Mouse (Mus musculus): ENCODE measurements around the gene Robo1. TPM values are rescaled to one million over a fixed set of nuclear protein-coding genes. Genes with fewer than 3 reads are reported as not detected.

Robo1 gene
- polyA plus RNA-seq, 1 experiment from 2014 or later = 18.2 TPM

GRCm38 (mm10) chr16:72791181-72791705 is 483.1 kb downstream of the Robo1 start:
- WGBS = 55% methylated on average over 9 of the region's 9 CpGs
- Histone ChIP-seq H3K4me3 (replicated peaks) (no peak overlapping the region), H3K36me3 (no peaks in the 10 kb centered on the region), H3K4me2 (replicated peaks) (no peak overlapping the region), H3K9me3 (no peaks in the 10 kb centered on the region), H3K27me3 (replicated peaks) (no peaks in the 10 kb centered on the region), H3K27ac (no peak overlapping the region), H3K9ac (no peak overlapping the region), H3K4me1 (replicated peaks) (peaks cover 5% of the 10 kb centered on the region; the same call in 1 of the 2 replicates)
- no peak for ATAC-seq

DNA sequence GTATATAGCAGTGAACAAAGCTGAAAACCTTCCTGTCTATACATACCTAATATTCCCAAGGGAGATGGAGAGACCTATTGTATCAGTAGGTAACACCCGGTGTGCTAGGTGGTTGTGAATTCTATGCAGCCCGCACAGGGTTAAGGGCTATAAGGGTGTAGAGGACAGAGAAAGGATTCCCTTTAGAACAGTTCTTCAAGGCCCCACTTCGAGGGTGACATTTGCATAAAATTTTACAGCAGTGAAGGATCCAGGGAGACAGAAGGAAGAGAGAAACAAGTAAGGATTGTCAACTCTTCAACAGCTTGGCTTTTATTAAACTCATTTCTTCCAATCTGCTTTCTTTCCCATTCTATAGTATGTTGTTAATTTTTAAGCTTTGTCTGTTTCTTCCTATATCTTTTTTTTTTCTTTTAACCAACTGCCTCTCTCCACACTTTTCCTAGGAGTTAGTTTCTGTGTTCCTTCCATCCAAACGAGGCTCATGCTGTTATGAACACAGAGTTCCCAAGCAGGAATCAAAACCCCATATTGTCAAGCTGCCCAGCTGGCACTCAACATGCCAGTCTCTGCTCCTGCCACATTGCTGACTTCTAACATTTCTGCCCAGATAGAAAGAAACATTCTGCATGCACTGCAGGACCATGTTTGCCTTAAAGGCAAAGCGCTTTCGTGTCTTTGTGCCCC is 486.7 kb downstream of the Robo1 start:
- Histone ChIP-seq H3K9me3 (no peaks in the 10 kb centered on the region), H3K4me2 (replicated peaks) (no peak overlapping the region), H3K4me1 (replicated peaks) (peaks cover 5% of the 10 kb centered on the region; the same call in 1 of the 2 replicates), H3K9ac (no peak overlapping the region), H3K27ac (no peak overlapping the region), H3K36me3 (no peaks in the 10 kb centered on the region), H3K27me3 (replicated peaks) (no peaks in the 10 kb centered on the region), H3K4me3 (replicated peaks) (no peak overlapping the region)
- ATAC-seq = no peak
- 56% methylated on average over 6 of the region's 6 CpGs for WGBS

- no peak for ATAC-seq
- no peak overlapping the region for H3K9ac ChIP-seq
- H3K27me3 ChIP-seq (replicated peaks) = no peaks in the 10 kb centered on the region
Measured at GRCm38 (mm10) chr16:72795379-72795712, 487.2 kb downstream of the Robo1 start.

DNA sequence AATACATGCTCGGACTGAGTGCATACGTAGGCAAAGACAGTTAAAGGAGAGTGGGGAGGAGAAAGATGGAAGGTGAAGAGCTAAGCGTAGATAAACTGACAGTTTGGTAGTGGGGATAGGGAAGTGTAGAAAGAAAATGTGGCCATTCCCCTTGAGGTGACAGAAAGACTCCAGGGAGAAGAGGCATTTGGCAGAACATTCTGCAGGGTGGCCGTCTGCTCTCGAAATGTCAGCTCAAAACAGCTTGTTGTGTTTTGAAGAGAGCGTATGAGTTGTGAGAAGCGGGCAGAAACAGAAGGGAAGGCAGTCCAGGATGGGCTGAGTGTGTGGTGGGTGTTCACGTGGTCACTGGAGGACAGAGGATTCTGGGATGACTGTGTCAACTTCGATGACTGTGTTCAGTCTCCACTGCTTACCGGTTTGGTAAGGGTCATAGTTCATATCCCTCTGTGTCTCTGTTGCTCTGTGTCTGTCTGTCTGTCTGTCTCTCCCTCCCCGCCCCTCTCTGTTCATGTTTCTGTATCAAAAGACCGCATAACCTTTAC is 490.4 kb downstream of the Robo1 start:
- WGBS = 87% methylated on average over 12 of the region's 12 CpGs
- Histone ChIP-seq H3K4me3 (replicated peaks) (no peak overlapping the region), H3K9me3 (no peaks in the 10 kb centered on the region), H3K36me3 (no peaks in the 10 kb centered on the region), H3K27me3 (replicated peaks) (no peaks in the 10 kb centered on the region), H3K9ac (no peak overlapping the region), H3K4me2 (replicated peaks) (no peak overlapping the region), H3K27ac (no peak overlapping the region), H3K4me1 (replicated peaks) (peaks cover 5% of the 10 kb centered on the region; the same call in 1 of the 2 replicates)
- ATAC-seq = no peak

More at GRCm38 (mm10) chr16:72795379-72795712, 487.2 kb downstream of the Robo1 start:
- Histone ChIP-seq H3K36me3 (no peaks in the 10 kb centered on the region), H3K27ac (no peak overlapping the region), H3K4me3 (replicated peaks) (no peak overlapping the region), H3K4me2 (replicated peaks) (no peak overlapping the region), H3K9me3 (no peaks in the 10 kb centered on the region), H3K4me1 (replicated peaks) (peaks cover 5% of the 10 kb centered on the region; the same call in 1 of the 2 replicates)
- WGBS = 49% methylated on average over 1 of the region's 1 CpGs

- Histone ChIP-seq H3K9me3 (no peaks in the 10 kb centered on the region), H3K4me3 (replicated peaks) (no peak overlapping the region), H3K27me3 (replicated peaks) (no peaks in the 10 kb centered on the region), H3K36me3 (no peaks in the 10 kb centered on the region), H3K4me1 (replicated peaks) (peaks cover 3% of the 10 kb centered on the region; the same call in 1 of the 2 replicates), H3K4me2 (replicated peaks) (no peak overlapping the region), H3K9ac (no peak overlapping the region), H3K27ac (no peak overlapping the region)
- 76% methylated on average over 15 of the region's 15 CpGs for WGBS
- no peak for ATAC-seq
Measured at GRCm38 (mm10) chr16:72800121-72800749, 492.1 kb downstream of the Robo1 start.

- Histone ChIP-seq H3K4me2 (replicated peaks) (no peak overlapping the region), H3K36me3 (no peaks in the 10 kb centered on the region), H3K4me1 (replicated peaks) (peaks cover under 1% of the 10 kb centered on the region; the same call in 1 of the 2 replicates), H3K9me3 (no peaks in the 10 kb centered on the region), H3K27me3 (replicated peaks) (no peaks in the 10 kb centered on the region), H3K4me3 (replicated peaks) (no peak overlapping the region), H3K27ac (no peak overlapping the region), H3K9ac (no peak overlapping the region)
- ATAC-seq = no peak
- WGBS = 89% methylated on average over 6 of the region's 6 CpGs
Measured at GRCm38 (mm10) chr16:72800788-72801187, 492.7 kb downstream of the Robo1 start.

DNA sequence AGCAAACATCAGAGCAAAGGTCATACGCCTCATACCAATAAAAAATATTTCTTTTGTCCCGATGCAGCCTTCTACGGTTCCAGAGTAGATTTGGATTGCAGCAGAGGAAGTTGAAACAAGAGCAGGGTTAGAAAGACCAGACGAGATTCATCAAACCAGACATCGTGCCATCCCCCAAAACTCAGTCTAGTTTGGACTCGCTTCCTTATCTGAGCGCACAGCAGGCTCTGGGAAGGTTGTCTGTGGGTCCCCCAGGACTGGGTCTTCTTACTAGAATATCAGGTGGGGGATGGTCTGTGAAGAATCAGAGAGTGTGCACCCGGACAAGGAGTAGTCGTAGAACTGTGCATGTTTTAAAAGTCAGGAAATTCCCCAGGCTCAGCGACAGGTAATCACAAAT is 500.2 kb downstream of the Robo1 start:
- no peaks in the 10 kb centered on the region for H3K36me3 ChIP-seq
- H3K4me2 ChIP-seq (replicated peaks) = peak overlapping the region; percentile 45
- H3K27ac ChIP-seq = no peak overlapping the region
- no peaks in the 10 kb centered on the region for H3K9me3 ChIP-seq
- peaks cover 2% of the 10 kb centered on the region; the same call in 1 of the 2 replicates for H3K4me1 ChIP-seq (replicated peaks)
- H3K27me3 ChIP-seq (replicated peaks) = no peaks in the 10 kb centered on the region
- ATAC-seq = peak; percentile 28; the same call in 1 of the 2 replicates
- H3K9ac ChIP-seq = no peak overlapping the region
- WGBS = 23% methylated on average over 10 of the region's 10 CpGs
- H3K4me3 ChIP-seq (replicated peaks) = no peak overlapping the region

- Histone ChIP-seq H3K4me3 (replicated peaks) (no peak overlapping the region), H3K4me2 (replicated peaks) (no peak overlapping the region), H3K4me1 (replicated peaks) (peaks cover 2% of the 10 kb centered on the region; the same call in 1 of the 2 replicates), H3K27ac (no peak overlapping the region), H3K9me3 (no peaks in the 10 kb centered on the region), H3K27me3 (replicated peaks) (no peaks in the 10 kb centered on the region), H3K9ac (no peak overlapping the region), H3K36me3 (no peaks in the 10 kb centered on the region)
- ATAC-seq = no peak
- 61% methylated on average over 3 of the region's 3 CpGs for WGBS
Measured at GRCm38 (mm10) chr16:72810942-72811341, 502.8 kb downstream of the Robo1 start.

DNA sequence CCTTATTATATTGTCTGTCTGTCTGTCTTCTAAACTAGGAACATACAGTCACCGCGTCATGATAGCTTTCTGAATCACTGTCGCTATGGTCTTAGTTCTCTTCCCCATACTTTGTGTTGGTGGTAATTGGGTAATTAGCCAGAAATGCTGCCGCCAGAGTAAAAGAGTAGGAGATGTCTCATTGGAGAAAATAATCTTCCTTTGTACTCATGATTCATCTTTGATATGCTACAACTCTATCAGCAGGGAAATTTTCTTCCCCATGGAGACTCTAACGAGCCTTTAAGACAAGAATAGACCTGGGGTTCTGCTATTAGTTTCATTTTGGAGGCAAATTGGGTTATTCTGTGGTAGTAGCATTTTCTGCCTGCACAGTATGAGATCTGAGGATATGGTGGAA is 503.4 kb downstream of the Robo1 start:
- Histone ChIP-seq H3K36me3 (no peaks in the 10 kb centered on the region), H3K27me3 (replicated peaks) (no peaks in the 10 kb centered on the region), H3K4me1 (replicated peaks) (peaks cover 2% of the 10 kb centered on the region; the same call in 1 of the 2 replicates), H3K9me3 (no peaks in the 10 kb centered on the region), H3K4me3 (replicated peaks) (no peak overlapping the region), H3K27ac (no peak overlapping the region), H3K9ac (no peak overlapping the region), H3K4me2 (replicated peaks) (no peak overlapping the region)
- WGBS = 88% methylated on average over 5 of the region's 5 CpGs
- ATAC-seq = no peak

DNA sequence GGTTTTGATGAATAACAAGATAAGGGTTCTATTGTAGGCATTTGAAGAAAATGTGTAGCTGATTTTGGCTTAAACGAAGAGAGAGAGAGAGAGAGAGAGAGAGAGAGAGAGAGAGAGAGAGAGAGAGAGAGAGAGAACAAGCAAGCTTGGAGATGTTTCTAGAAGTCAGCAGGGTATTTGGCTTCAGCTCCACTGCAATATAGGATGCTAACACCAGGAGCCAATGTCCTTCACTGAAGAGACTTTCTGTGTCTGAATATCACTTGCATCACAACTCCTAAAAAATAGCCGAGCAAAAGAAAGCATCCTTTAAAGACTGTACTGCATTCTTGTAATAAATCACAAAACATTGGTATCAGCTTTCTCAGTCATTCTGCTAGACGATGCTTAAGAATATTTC is 503.8 kb downstream of the Robo1 start:
- no peaks in the 10 kb centered on the region for H3K27me3 ChIP-seq (replicated peaks)
- no peak overlapping the region for H3K9ac ChIP-seq
- H3K27ac ChIP-seq = no peak overlapping the region
- H3K4me1 ChIP-seq (replicated peaks) = peaks cover 2% of the 10 kb centered on the region; the same call in 1 of the 2 replicates
- ATAC-seq = no peak
- no peak overlapping the region for H3K4me2 ChIP-seq (replicated peaks)
- no peaks in the 10 kb centered on the region for H3K36me3 ChIP-seq
- H3K4me3 ChIP-seq (replicated peaks) = no peak overlapping the region
- no peaks in the 10 kb centered on the region for H3K9me3 ChIP-seq
- 66% methylated on average over 3 of the region's 3 CpGs for WGBS

- H3K4me1 ChIP-seq (replicated peaks) = no peaks in the 10 kb centered on the region
- 48% methylated on average over 8 of the region's 8 CpGs for WGBS
- H3K27me3 ChIP-seq (replicated peaks) = no peaks in the 10 kb centered on the region
- no peak for ATAC-seq
- H3K9me3 ChIP-seq = no peaks in the 10 kb centered on the region
- H3K9ac ChIP-seq = no peak overlapping the region
- H3K4me2 ChIP-seq (replicated peaks) = no peak overlapping the region
- H3K27ac ChIP-seq = no peak overlapping the region
- H3K36me3 ChIP-seq = no peaks in the 10 kb centered on the region
- no peak overlapping the region for H3K4me3 ChIP-seq (replicated peaks)
Measured at GRCm38 (mm10) chr16:72828381-72828780, 520.3 kb downstream of the Robo1 start.

DNA sequence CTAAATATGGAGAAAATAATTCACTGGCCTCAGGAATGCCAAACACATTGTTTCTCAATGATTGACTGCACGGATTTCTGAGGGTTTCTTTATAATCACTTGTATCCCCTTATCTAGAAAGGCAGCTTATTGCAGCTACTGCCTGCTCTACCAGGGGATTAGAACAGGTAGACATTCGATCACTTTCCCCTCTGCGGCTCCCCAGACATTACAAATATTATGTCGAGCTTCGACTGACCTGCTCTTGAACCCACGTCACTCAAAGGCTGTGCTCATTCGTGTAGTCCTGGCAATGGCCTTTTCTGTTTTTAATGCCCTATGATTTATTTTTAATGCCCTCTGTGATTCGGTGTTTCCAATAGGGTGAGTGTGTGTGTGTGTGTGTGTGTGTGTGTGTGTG is 521.4 kb downstream of the Robo1 start:
- Histone ChIP-seq H3K4me3 (replicated peaks) (no peak overlapping the region), H3K9ac (no peak overlapping the region), H3K27me3 (replicated peaks) (no peaks in the 10 kb centered on the region), H3K4me1 (replicated peaks) (no peaks in the 10 kb centered on the region), H3K36me3 (no peaks in the 10 kb centered on the region), H3K4me2 (replicated peaks) (no peak overlapping the region), H3K27ac (no peak overlapping the region), H3K9me3 (no peaks in the 10 kb centered on the region)
- WGBS = 38% methylated on average over 8 of the region's 8 CpGs
- ATAC-seq = no peak
